Mouse (Mus musculus): Measurements from ENCODE around the gene Cldn15. TPM values are rescaled to one million over a fixed set of nuclear protein-coding genes. Genes with fewer than 3 reads are reported as not detected.
"Not testable (repeated sequence)": the region's sequence is repeated elsewhere in the genome, so short reads cannot be mapped to it uniquely, and the experiment has no call there.

Cldn15 gene
- total RNA-seq, 2 experiments from 2014 or later: 1.6 TPM

GRCm38 (mm10) chr5:136949551-136950336 lies 16.7 kb upstream of the Cldn15 start:
- DNase-seq (ENCODE audit: low spot score): not testable (repeated sequence)

GRCm38 (mm10) chr5:136950521-136950920 lies 15.9 kb upstream of the Cldn15 start:
- DNase-seq (ENCODE audit: low spot score): no peak

GRCm38 (mm10) chr5:136952153-136952552 lies 14.3 kb upstream of the Cldn15 start:
- DNase-seq (ENCODE audit: low spot score): no peak

DNA sequence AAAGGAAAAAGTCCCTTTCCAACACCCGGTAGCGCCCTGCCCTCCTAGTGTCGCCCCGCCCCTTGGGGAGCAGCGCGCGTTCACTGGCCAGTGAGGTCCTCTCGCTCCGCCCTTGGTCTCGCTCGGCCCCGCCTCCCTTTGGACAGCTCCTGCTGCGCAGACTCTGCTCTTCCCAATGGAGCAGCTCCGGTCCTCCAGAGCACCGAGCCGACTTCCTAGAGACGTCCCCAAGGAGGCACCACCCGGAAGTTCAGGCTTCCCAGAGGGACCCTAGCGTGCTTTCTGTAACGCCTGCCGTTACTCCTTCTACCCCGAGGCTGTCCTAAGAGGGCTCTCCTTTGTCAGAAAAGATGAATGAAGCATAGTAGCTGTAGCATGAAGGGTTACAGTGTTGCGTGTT lies 13.4 kb upstream of the Cldn15 start, which contains the start of gene Fis1:
Gene Fis1, plus strand, starts transcription at position 261 of the 400 bp plus-strand sequence.
- DNase-seq (ENCODE audit: low spot score): peak; percentile 97

- DNase-seq (ENCODE audit: low spot score): no peak
Measured at GRCm38 (mm10) chr5:136953440-136953951, 12.9 kb upstream of the Cldn15 start.

DNA sequence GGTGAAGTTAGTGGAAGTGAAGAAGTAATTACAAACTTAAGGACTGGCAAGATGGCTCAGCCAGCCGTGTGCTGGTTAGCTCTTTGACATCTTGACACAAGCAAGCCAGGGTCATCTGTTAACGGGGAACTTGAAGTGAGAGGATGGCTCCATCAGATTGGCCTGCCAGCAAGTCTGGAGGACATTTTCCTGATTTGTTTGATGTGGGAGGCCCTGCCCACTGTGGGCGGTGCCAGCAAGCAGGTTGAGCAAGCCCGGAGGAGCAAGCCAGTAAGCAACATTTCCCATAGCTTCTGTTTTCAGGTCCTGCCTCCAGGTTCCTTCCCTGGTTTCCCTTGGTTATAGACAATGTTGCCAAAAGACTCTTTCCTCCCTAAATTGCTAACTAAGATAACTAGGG lies 10.8 kb upstream of the Cldn15 start:
- no peak for DNase-seq (ENCODE audit: low spot score)

GRCm38 (mm10) chr5:136957250-136957649 lies 9.2 kb upstream of the Cldn15 start:
- DNase-seq (ENCODE audit: low spot score): no peak

- DNase-seq (ENCODE audit: low spot score): no peak
Measured at GRCm38 (mm10) chr5:136958991-136959605, 7.3 kb upstream of the Cldn15 start.

DNA sequence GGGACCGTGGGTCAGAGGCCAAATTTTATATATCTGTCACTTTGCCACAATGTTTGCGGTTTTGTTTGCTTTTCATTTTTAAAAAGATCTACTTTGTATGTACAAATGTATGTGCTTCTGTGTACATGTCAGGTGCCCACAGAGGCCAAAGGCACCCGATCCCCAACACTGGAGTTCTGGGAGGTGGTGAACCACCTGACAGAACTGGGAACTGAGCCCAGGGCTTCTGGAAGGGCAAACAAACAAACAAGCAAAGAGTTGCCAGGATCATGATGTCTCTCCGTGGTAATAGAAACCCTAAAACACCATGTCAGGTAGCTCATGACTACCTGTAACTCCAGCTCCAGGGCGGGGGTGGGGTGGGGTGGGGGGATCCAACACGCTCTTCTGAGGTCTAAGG lies 6.4 kb upstream of the Cldn15 start:
- peak; percentile 38 for DNase-seq (ENCODE audit: low spot score)

GRCm38 (mm10) chr5:136961334-136961982 lies 5.0 kb upstream of the Cldn15 start:
- no peak for DNase-seq (ENCODE audit: low spot score)

DNA sequence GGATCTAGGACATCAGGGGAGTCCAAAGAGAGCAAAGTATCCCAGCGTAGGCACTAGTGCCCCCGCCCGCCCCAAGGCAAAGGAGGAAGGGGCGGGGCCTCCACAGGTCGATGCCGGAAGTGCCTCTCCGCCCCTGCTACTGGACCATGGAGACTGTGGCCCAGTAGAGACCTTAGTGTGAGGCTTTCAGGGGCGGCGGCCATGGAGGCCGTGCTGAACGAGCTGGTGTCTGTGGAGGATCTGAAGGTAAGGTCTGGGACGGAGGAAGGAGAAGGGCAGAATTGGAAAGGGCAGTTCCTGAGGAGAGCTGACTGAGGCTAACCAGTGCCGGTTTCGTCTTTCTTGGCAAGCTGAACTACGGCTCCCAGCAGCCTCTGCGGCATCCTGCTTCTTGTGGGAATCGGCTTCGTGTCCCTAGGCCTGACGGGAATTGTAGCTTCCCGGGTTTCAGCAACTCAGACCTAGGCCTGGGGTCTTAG lies 4.4 kb upstream of the Cldn15 start:
- DNase-seq (ENCODE audit: low spot score): peak; percentile 90

DNA sequence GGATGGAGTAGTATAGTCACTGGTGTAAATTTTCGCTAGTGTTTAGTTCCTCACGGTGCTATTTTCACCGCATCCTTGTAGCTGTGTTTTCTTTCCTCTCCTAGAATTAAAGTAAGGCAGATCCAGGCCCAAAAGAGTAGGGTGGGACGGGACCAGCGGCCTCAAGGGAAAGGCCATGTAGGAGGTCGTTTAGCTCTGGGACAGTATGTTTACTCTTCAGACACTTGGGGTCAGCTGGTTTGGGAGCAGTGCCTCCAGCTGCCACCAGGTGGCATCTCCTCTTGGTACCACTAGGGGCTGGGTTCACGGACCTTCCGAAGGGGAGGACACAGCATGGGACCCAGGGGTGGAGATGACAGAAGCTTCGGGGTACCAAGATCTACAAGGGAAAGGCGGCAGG lies 3.9 kb upstream of the Cldn15 start:
- DNase-seq (ENCODE audit: low spot score): peak; percentile 86

GRCm38 (mm10) chr5:136962966-136963540 lies 3.4 kb upstream of the Cldn15 start:
- no peak for DNase-seq (ENCODE audit: low spot score)

- no peak for DNase-seq (ENCODE audit: low spot score)
Measured at GRCm38 (mm10) chr5:136965210-136965609, 1.2 kb upstream of the Cldn15 start.

- no peak for DNase-seq (ENCODE audit: low spot score)
Measured at GRCm38 (mm10) chr5:136965686-136966085, 730 bp upstream of the Cldn15 start.

DNA sequence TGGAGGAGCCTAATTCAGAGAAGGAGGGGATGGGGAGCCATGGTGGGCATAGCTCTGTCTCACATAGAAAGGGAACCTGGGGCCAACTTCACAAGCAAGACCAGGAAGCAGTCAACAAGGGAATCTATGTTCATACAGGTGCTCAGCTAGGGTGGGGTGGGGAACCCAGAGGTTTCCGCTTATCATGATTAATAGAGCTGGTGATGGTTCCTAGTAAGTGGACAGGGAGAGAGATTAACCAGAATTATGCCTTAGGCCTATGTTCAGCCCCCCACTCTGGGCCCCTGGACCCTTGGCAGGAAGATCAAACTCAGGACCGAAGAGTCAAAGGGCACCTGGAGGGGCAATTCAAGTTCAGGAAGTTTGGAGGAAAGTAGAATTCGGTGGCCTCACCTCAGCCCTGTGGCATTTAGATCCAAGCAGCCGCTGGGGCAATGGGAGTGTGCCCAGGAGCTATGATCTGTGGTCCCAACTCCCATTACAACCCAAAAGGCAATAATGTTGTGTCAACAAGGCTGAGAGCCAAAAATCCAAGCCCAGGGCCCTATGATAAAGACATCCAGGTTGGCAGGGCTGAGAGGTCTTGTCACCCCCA lies 542 bp downstream of the Cldn15 start:
- no peak for DNase-seq (ENCODE audit: low spot score)

GRCm38 (mm10) chr5:136967592-136967991 lies 1.2 kb downstream of the Cldn15 start:
- peak; percentile 82 for DNase-seq (ENCODE audit: low spot score)

DNA sequence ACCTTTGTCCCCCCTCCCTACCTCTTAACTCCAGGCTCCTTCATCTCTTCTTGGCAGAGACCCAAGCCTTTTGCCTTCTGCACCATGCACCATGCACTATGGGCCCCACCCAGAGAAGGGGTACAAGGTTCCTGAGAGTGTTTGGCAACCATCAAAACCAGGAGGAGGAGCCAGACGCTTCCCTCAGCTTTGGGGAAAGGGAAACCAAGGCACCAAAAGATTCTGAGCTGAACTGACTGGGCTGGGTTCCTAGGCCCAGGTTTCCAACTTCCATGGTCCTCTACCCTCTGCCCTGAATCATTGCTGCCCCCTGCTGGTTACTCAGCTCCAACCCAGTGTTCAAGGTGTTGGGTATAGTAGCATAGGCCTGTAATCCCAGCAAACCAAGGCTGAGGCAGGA lies 4.3 kb downstream of the Cldn15 start:
- DNase-seq (ENCODE audit: low spot score): peak; percentile 84

DNA sequence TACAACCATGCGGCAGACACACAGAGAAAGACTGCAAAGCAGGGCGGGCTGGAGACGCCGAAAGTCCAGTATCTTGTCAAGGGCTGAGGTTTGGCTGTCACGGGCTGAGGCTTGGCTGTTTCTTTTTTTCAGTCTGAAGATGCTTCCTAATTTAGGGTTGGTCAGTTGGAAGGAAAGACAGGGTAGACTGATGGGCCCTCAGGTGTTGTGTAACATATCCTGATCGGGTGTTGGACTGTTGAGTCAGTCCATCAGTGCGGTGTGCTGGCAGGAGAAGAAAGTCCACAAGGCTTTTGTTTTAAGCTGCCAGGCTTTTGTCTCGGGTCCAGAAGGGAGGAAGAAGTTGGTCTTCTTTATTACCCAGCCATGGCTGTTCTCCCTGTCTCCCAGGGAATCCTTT lies 7.3 kb downstream of the Cldn15 start:
- DNase-seq (ENCODE audit: low spot score): no peak

DNA sequence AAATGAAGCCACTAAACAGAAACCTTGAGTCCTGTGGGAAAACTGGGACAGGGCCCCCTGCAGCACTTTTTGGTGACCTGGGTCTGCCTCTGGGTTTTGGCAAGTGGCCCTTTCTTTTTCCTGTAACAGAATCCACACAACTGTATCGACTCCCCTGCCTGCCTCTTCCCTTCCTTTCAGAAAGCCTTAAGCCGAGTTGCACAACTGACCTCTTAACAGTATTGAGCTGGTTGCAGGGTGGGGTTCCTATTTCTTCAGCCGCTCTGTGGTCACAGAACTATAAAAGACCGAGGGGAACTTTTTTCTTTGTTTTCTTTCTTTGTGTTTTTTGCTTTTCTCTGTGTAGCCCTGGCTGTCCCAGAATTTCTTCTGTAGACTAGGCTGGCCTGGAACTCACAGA lies 11.4 kb downstream of the Cldn15 start:
- DNase-seq (ENCODE audit: low spot score): no peak

DNA sequence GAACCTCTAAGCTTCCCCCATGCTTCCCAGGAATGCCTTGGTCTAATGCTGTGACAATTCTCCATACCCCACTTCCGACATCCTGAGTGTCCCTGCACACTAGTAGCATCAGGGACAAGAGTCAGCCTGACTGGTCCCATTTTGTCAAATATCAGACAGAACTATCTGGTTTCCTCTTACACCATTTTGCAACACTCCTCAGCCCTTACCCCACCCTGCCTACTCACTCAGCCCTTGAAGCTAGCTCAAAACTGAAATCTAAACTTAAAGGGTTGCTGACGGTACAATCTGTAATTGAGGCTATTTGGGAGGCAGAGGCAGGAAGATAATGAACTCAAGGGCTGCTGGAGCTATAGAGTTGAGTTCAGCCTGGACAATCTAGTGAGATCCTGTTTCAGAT lies 13.3 kb downstream of the Cldn15 start:
- no peak for DNase-seq (ENCODE audit: low spot score)
